Mouse (Mus musculus): ENCODE results near the gene Slc30a3. TPM values are rescaled to one million over a fixed set of nuclear protein-coding genes. Genes with fewer than 3 reads are reported as not detected.

Slc30a3 gene
- not detected for polyA plus RNA-seq (2017; shearing (Covaris generic))

GRCm38 (mm10) chr5:31108000-31108490 lies at the start of gene Slc30a3:
TSS of gene Slc30a3 (minus strand) at chr5:31108237.

GRCm38 (mm10) chr5:31154152-31154553 lies 46.1 kb upstream of the Slc30a3 start, which contains the start of gene Mpv17:
TSS of gene Mpv17 (minus strand) at chr5:31154251.

GRCm38 (mm10) chr5:31138241-31138967 lies 30.4 kb upstream of the Slc30a3 start, which contains the start of gene Ucn:
TSS of gene Ucn (minus strand) at chr5:31138829.

GRCm38 (mm10) chr5:31116354-31116753 lies 8.3 kb upstream of the Slc30a3 start, which contains the start of gene Trim54:
TSS of gene Trim54 (plus strand) at chr5:31116712.

GRCm38 (mm10) chr5:31105814-31106335 lies 2.2 kb downstream of the Slc30a3 start, which contains the start of gene Dnajc5g:
TSS of gene Dnajc5g (plus strand) at chr5:31106285.

GRCm38 (mm10) chr5:31054261-31055215 lies 53.5 kb downstream of the Slc30a3 start, which contains the start of gene Cad:
TSS of gene Cad (plus strand) at chr5:31054780.

GRCm38 (mm10) chr5:31048763-31049641 lies 59.0 kb downstream of the Slc30a3 start, which contains the start of gene Slc5a6:
TSS of gene Slc5a6 (minus strand) at chr5:31048924.

GRCm38 (mm10) chr5:31047848-31048762 lies 59.9 kb downstream of the Slc30a3 start, which contains the start of gene Atraid:
TSS of gene Atraid (plus strand) at chr5:31048312.

Other genes with a start within 250 kb of the Slc30a3 start
- 49.2 TPM for gene Tmem214, start 240.2 kb downstream of the Slc30a3 start, polyA plus RNA-seq (2017; shearing (Covaris generic))
- 7.2 TPM for gene Agbl5, start 219.5 kb downstream of the Slc30a3 start, polyA plus RNA-seq (2017; shearing (Covaris generic))
- 208 TPM for gene Ost4, start 200.4 kb downstream of the Slc30a3 start, polyA plus RNA-seq (2017; shearing (Covaris generic))
- gene Emilin1, start 194.8 kb downstream of the Slc30a3 start, polyA plus RNA-seq (2017; shearing (Covaris generic)), result 3.2 TPM
- gene Khk, start 186.8 kb downstream of the Slc30a3 start, polyA plus RNA-seq (2017; shearing (Covaris generic)), result 26.3 TPM
- gene Cgref1, start 162.6 kb downstream of the Slc30a3 start, polyA plus RNA-seq (2017; shearing (Covaris generic)), result not detected
- 231 TPM for gene Preb, start 147.9 kb downstream of the Slc30a3 start, polyA plus RNA-seq (2017; shearing (Covaris generic))
- not detected for gene Tcf23, start 139.6 kb downstream of the Slc30a3 start, polyA plus RNA-seq (2017; shearing (Covaris generic))
- gene Atraid, start 59.9 kb downstream of the Slc30a3 start, polyA plus RNA-seq (2017; shearing (Covaris generic)), result 64.4 TPM
- 8.8 TPM for gene Slc5a6, start 59.3 kb downstream of the Slc30a3 start, polyA plus RNA-seq (2017; shearing (Covaris generic))
- gene Cad, start 53.5 kb downstream of the Slc30a3 start, polyA plus RNA-seq (2017; shearing (Covaris generic)), result 24.5 TPM
- gene Dnajc5g, start 2.0 kb downstream of the Slc30a3 start, polyA plus RNA-seq (2017; shearing (Covaris generic)), result not detected
- not detected for gene Trim54, start 8.5 kb upstream of the Slc30a3 start, polyA plus RNA-seq (2017; shearing (Covaris generic))
- gene Ucn, start 30.6 kb upstream of the Slc30a3 start, polyA plus RNA-seq (2017; shearing (Covaris generic)), result not detected
- 15.3 TPM for gene Mpv17, start 46.0 kb upstream of the Slc30a3 start, polyA plus RNA-seq (2017; shearing (Covaris generic))
- 2.5 TPM for gene Gm29609, start 71.7 kb upstream of the Slc30a3 start, polyA plus RNA-seq (2017; shearing (Covaris generic))
- gene Gtf3c2, start 71.9 kb upstream of the Slc30a3 start, polyA plus RNA-seq (2017; shearing (Covaris generic)), result 94.7 TPM
- 88.9 TPM for gene Snx17, start 85.0 kb upstream of the Slc30a3 start, polyA plus RNA-seq (2017; shearing (Covaris generic))
- 51.6 TPM for gene Eif2b4, start 85.2 kb upstream of the Slc30a3 start, polyA plus RNA-seq (2017; shearing (Covaris generic))
- 23.9 TPM for gene Zfp513, start 94.1 kb upstream of the Slc30a3 start, polyA plus RNA-seq (2017; shearing (Covaris generic))
- 169 TPM for gene Ppm1g, start 112.5 kb upstream of the Slc30a3 start, polyA plus RNA-seq (2017; shearing (Covaris generic))
- 259 TPM for gene Nrbp1, start 132.6 kb upstream of the Slc30a3 start, polyA plus RNA-seq (2017; shearing (Covaris generic))
- 0.67 TPM for gene Gm9970, start 133.0 kb upstream of the Slc30a3 start, polyA plus RNA-seq (2017; shearing (Covaris generic))
- 55.3 TPM for gene Krtcap3, start 143.5 kb upstream of the Slc30a3 start, polyA plus RNA-seq (2017; shearing (Covaris generic))
- gene Ift172, start 182.9 kb upstream of the Slc30a3 start, polyA plus RNA-seq (2017; shearing (Covaris generic)), result 10.5 TPM
- 0.90 TPM for gene Fndc4, start 187.8 kb upstream of the Slc30a3 start, polyA plus RNA-seq (2017; shearing (Covaris generic))
- 0.51 TPM for gene Gckr, start 189.2 kb upstream of the Slc30a3 start, polyA plus RNA-seq (2017; shearing (Covaris generic))

All from naive thymus-derived CD4-positive, alpha-beta T cell, adult 5 months (primary cell).